ENCODE assay signal across 25 mouse cellular contexts in genomic region chr5:72783957-72784356, GRCm38 (mm10). TPM values are rescaled to one million over a fixed set of nuclear protein-coding genes. Genes with fewer than 3 reads are reported as not detected.
DNase-seq lines count a peak whose midpoint lies in the region; ATAC-seq lines count a peak whose summit lies in the region.
"Had no signal": no experiment of that assay in that cellular context is flagged by ENCODE, and none has a peak within 500 bp of the region (broad histone marks: within the 10 kb centered on the region; RNA-seq: fewer than 3 reads in every experiment).

No protein-coding gene starts in this region.

- no peak overlapping the region for H3K4me3 ChIP-seq in kidney, embryonic 16.5 days (ENCODE audit: low read length)
- H3K4me3 ChIP-seq: embryonic facial prominence, embryonic 15.5 days; heart, embryonic 10.5 days; limb, embryonic 12.5 days had no signal

- no peak overlapping the region for H3K4me2 ChIP-seq in kidney, embryonic 16.5 days (replicated peaks; ENCODE audit: low read depth, low read length)
- H3K4me2 ChIP-seq: embryonic facial prominence, embryonic 15.5 days; limb, embryonic 12.5 days; liver, embryonic 11.5 days; midbrain, embryonic 11.5 days had no signal

- DNase-seq in frontal cortex, adult 2 months (ENCODE audit: extremely low spot score in 1 of 2, low spot score in 1 of 2) = peak; percentile 30 to 56
- DNase-seq in frontal cortex, postnatal 25 days (ENCODE audit: low spot score in 2 of 2) = no peak
- no peak for DNase-seq in kidney, postnatal 10 days
- DNase-seq in right cerebral cortex, adult 2 months (ENCODE audit: low spot score in 2 of 2) = peak; percentile 51 to 53
- DNase-seq in right cerebral cortex, postnatal 14 days = no peak
- no peak for DNase-seq in thymus, postnatal 36 days
- no peak for DNase-seq in adrenal gland, postnatal 4 days (ENCODE audit: low spot score in 2 of 2)
- DNase-seq: adrenal gland, postnatal 10 days; cerebellum, adult 8-10 months; cerebellum, postnatal 36 days; heart, postnatal 4 days; kidney, postnatal 14 days; liver, postnatal 0 days had no signal

- H3K9me3 ChIP-seq in kidney, embryonic 16.5 days (ENCODE audit: low read length) = no peaks in the 10 kb centered on the region
- H3K9me3 ChIP-seq: embryonic facial prominence, embryonic 15.5 days; heart, embryonic 10.5 days; limb, embryonic 12.5 days had no signal

- H3K27me3 ChIP-seq in kidney, embryonic 16.5 days (ENCODE audit: insufficient read depth, low read length) = no peaks in the 10 kb centered on the region
- H3K27me3 ChIP-seq: embryonic facial prominence, embryonic 15.5 days; limb, embryonic 12.5 days had no signal

- ATAC-seq in kidney, embryonic 16.5 days (ENCODE audit: low FRiP score, low TSS enrichment) = peak; percentile 62; the same call in 1 of the 2 replicates
- ATAC-seq: forebrain, embryonic 14.5 days; intestine, postnatal 0 days; liver, postnatal 0 days; lung, postnatal 0 days had no signal

- 31% methylated on average over 8 of the region's 8 CpGs for WGBS in kidney, embryonic 16.5 days

- H3K4me1 ChIP-seq in kidney, embryonic 16.5 days (ENCODE audit: insufficient read depth, low read length) = peaks cover 5% of the 10 kb centered on the region; the same call in 1 of the 2 replicates
- H3K4me1 ChIP-seq: embryonic facial prominence, embryonic 15.5 days; heart, embryonic 10.5 days; limb, embryonic 12.5 days had no signal

- no peak overlapping the region for H3K27ac ChIP-seq in kidney, embryonic 16.5 days (ENCODE audit: low read length)
- H3K27ac ChIP-seq: embryonic facial prominence, embryonic 15.5 days; heart, embryonic 10.5 days; limb, embryonic 12.5 days; macrophage; stomach, postnatal 0 days had no signal

- no peak overlapping the region for H3K9ac ChIP-seq in kidney, embryonic 16.5 days (replicated peaks; ENCODE audit: low read length)
- H3K9ac ChIP-seq: embryonic facial prominence, embryonic 15.5 days; limb, embryonic 12.5 days; liver, postnatal 0 days had no signal

- no peaks in the 10 kb centered on the region for H3K36me3 ChIP-seq in kidney, embryonic 16.5 days (ENCODE audit: insufficient read depth, low read length)
- H3K36me3 ChIP-seq: embryonic facial prominence, embryonic 15.5 days; limb, embryonic 12.5 days had no signal

RNA-seq across cellular contexts. Expression of gene Txk, which starts 31.4 kb away (rescaled TPM):
- polyA plus RNA-seq in frontal cortex, adult 2 months (2012; rRNA removed) = 0.34 and 0.40 TPM in 2 replicates
- polyA plus RNA-seq in kidney, embryonic 16.5 days (2015; fragmentation: Nextera tagmentation; extraction: Ambion mirVana) = 0.06 and 0.28 TPM in 2 replicates
- under 1 TPM; 0.25 TPM for total RNA-seq in adrenal gland, postnatal 4 days (2021)
- total RNA-seq: gastrocnemius, adult 18-20 months had no signal
- polyA plus RNA-seq: forebrain, embryonic 14.5 days; heart, embryonic 10.5 days; limb, embryonic 12.5 days; liver, embryonic 11.5 days; midbrain, embryonic 11.5 days had no signal

Comparison
In these comparisons a context has a peak if more than half of its experiments do, and no peak if none do; other contexts are left out.
1. DNase-seq: peak in frontal cortex, adult 2 months (2 of 2) and right cerebral cortex, adult 2 months (2 of 2); none in frontal cortex, postnatal 25 days (0 of 2), kidney, postnatal 10 days (single experiment), right cerebral cortex, postnatal 14 days (single experiment), thymus, postnatal 36 days (0 of 2) and adrenal gland, postnatal 4 days (0 of 2).